8 mouse cellular contexts compared by ENCODE assay signal in genomic region chr1:127677661-127678580, GRCm38 (mm10). TPM values are rescaled to one million over a fixed set of nuclear protein-coding genes. Genes with fewer than 3 reads are reported as not detected.
A peak's percentile ranks its signal among the peaks of the same experiment; 100 is the strongest.
DNase-seq lines count a peak whose midpoint lies in the region; ATAC-seq and TF ChIP-seq lines count a peak whose summit lies in the region.

No protein-coding gene starts in this region.

- H3K9me3 ChIP-seq in heart, embryonic 14.5 days (ENCODE audit: control insufficient read depth, low read length): no peaks in the 10 kb centered on the region
- no peaks in the 10 kb centered on the region for H3K9me3 ChIP-seq in kidney, embryonic 16.5 days (ENCODE audit: low read length)

- peak; percentile 24; the same call in 1 of the 2 replicates for TF ChIP-seq CTCF in thymus, adult 2 months (IDR thresholded peaks at IDR 0.05; ENCODE audit: borderline replicate concordance, control insufficient read depth, extremely low read depth, insufficient read depth, low read length, poor library complexity)

- no peaks in the 10 kb centered on the region for H3K36me3 ChIP-seq in thymus, adult 2 months (ENCODE audit: control insufficient read depth, insufficient read depth, low read length)
- H3K36me3 ChIP-seq in heart, embryonic 14.5 days (ENCODE audit: control insufficient read depth, insufficient read depth, low read length): no peaks in the 10 kb centered on the region
- H3K36me3 ChIP-seq in kidney, embryonic 16.5 days (ENCODE audit: insufficient read depth, low read length): no peaks in the 10 kb centered on the region

- peaks cover 13% of the 10 kb centered on the region for H3K4me1 ChIP-seq in thymus, adult 2 months (replicated peaks; ENCODE audit: control insufficient read depth, insufficient read depth, low read length)
- peaks cover 0 to 7% of the 10 kb centered on the region in 2 experiments; a peak in 3 of 4 replicates for H3K4me1 ChIP-seq in heart, embryonic 14.5 days (ENCODE audit: control insufficient read depth in 2 of 2, insufficient read depth in 2 of 2, low read length in 2 of 2)
- H3K4me1 ChIP-seq in kidney, embryonic 16.5 days (ENCODE audit: insufficient read depth, low read length): peaks cover 15% of the 10 kb centered on the region

- H3K9ac ChIP-seq in heart, embryonic 14.5 days (ENCODE audit: low read length): peak overlapping the region; percentile 69
- H3K9ac ChIP-seq in kidney, embryonic 16.5 days (replicated peaks; ENCODE audit: low read length): peak overlapping the region; percentile 13

- WGBS in thymus, adult 2 months: 4% methylated on average over 64 of the region's 64 CpGs
- WGBS in heart, embryonic 14.5 days: 7% methylated on average over 54 of the region's 64 CpGs
- WGBS in kidney, embryonic 16.5 days: 2% methylated on average over 60 of the region's 64 CpGs

- peak overlapping the region; percentile 21 for H3K4me3 ChIP-seq in thymus, adult 2 months (ENCODE audit: control insufficient read depth, insufficient read depth, low read length)
- H3K4me3 ChIP-seq in heart, embryonic 14.5 days (ENCODE audit: control insufficient read depth in 1 of 2, insufficient read depth in 1 of 2, low read depth in 1 of 2, low read length in 2 of 2): peak overlapping the region; percentile 58 to 63
- peak overlapping the region; percentile 45 for H3K4me3 ChIP-seq in kidney, embryonic 16.5 days (ENCODE audit: low read length)

- peak overlapping the region; percentile 100 for H3K4me2 ChIP-seq in heart, embryonic 14.5 days (ENCODE audit: low read length)
- peak overlapping the region; percentile 70 for H3K4me2 ChIP-seq in kidney, embryonic 16.5 days (replicated peaks; ENCODE audit: low read depth, low read length)

- H3K27ac ChIP-seq in thymus, adult 2 months (ENCODE audit: control insufficient read depth, insufficient read depth, low read length): no peak overlapping the region
- no peak overlapping the region for H3K27ac ChIP-seq in heart, embryonic 14.5 days (replicated peaks in 1 of 2; ENCODE audit: control insufficient read depth in 1 of 2, insufficient read depth in 1 of 2, low read depth in 2 of 2, low read length in 2 of 2)
- H3K27ac ChIP-seq in kidney, embryonic 16.5 days (ENCODE audit: low read length): no peak overlapping the region

- peak; percentile 16 for DNase-seq in thymus, adult 2 months
- DNase-seq in thymus, adult 18-20 months: no peak
- peak; percentile 86 for DNase-seq in cerebellum, adult 9-11 months
- DNase-seq in lung, postnatal 25 days (ENCODE audit: low spot score): peak; percentile 43
- DNase-seq in spleen, postnatal 10 days (ENCODE audit: low spot score in 2 of 2): peak; percentile 26 to 66
- no peak for DNase-seq in gastrocnemius, postnatal 4 days (ENCODE audit: low spot score in 2 of 2)

- peaks cover 14% of the 10 kb centered on the region; the same call in 1 of the 2 replicates for H3K27me3 ChIP-seq in thymus, adult 2 months (ENCODE audit: control insufficient read depth, insufficient read depth, low read length)
- peaks cover 62% of the 10 kb centered on the region for H3K27me3 ChIP-seq in heart, embryonic 14.5 days (ENCODE audit: control insufficient read depth, insufficient read depth, low read length)
- H3K27me3 ChIP-seq in kidney, embryonic 16.5 days (ENCODE audit: insufficient read depth, low read length): peaks cover 77% of the 10 kb centered on the region

- 0 out of 2 replicates have a peak, but pooled peaks have one; percentile 26 for ATAC-seq in heart, embryonic 14.5 days (ENCODE audit: insufficient number of reproducible peaks, insufficient read depth, low FRiP score, low read depth)
- ATAC-seq in kidney, embryonic 16.5 days (ENCODE audit: low FRiP score, low TSS enrichment): peak; percentile 83

- no peak for TF ChIP-seq POLR2A in thymus, adult 2 months (IDR thresholded peaks at IDR 0.05; ENCODE audit: control insufficient read depth, extremely low read depth, insufficient read depth, low read length, poor library complexity)

RNA-seq across cellular contexts. Expression of gene Tmem163, which starts 1.4 kb away (rescaled TPM):
- 1.5 and 1.8 TPM in 2 replicates for polyA plus RNA-seq in thymus, adult 2 months (2012; rRNA removed)
- 28.8 and 31.6 TPM in 2 replicates for polyA plus RNA-seq in heart, embryonic 14.5 days (2014; fragmentation: Nextera tagmentation; extraction: Ambion mirVana)
- polyA plus RNA-seq in kidney, embryonic 16.5 days (2015; fragmentation: Nextera tagmentation; extraction: Ambion mirVana): 0.99 and 1.7 TPM in 2 replicates
- not detected for total RNA-seq in gastrocnemius, postnatal 4 days (2021)

RNA-seq across cellular contexts. Expression of gene Acmsd, which starts 51.3 kb away (rescaled TPM):
- 0.03 TPM in 1 of 2 replicates, not detected in the other for polyA plus RNA-seq in thymus, adult 2 months (2012; rRNA removed)
- 0.12 and 0.55 TPM in 2 replicates for polyA plus RNA-seq in heart, embryonic 14.5 days (2014; fragmentation: Nextera tagmentation; extraction: Ambion mirVana)
- polyA plus RNA-seq in kidney, embryonic 16.5 days (2015; fragmentation: Nextera tagmentation; extraction: Ambion mirVana): 2.0 and 3.2 TPM in 2 replicates
- total RNA-seq in gastrocnemius, postnatal 4 days (2021): not detected

Comparison
In these comparisons a context has a peak if more than half of its experiments do, and no peak if none do; other contexts are left out.
1. DNase-seq: peak in thymus, adult 2 months (single experiment), cerebellum, adult 9-11 months (single experiment), lung, postnatal 25 days (single experiment) and spleen, postnatal 10 days (2 of 2); none in thymus, adult 18-20 months (0 of 2) and gastrocnemius, postnatal 4 days (0 of 2).
2. RNA of gene Tmem163, which starts 1.4 kb away (polyA plus RNA-seq): 28.8 to 31.6 TPM in heart, embryonic 14.5 days; 1.5 to 1.8 TPM in thymus, adult 2 months and 0.99 to 1.7 TPM in kidney, embryonic 16.5 days; every median in the first group is over 10 times any median in the second.
3. Peak in every context shown above with its lines, with median percentiles within 50 percentile points of each other: H3K4me3 ChIP-seq.